Mouse (Mus musculus): Measurements from ENCODE around the gene Amh.

DNA sequence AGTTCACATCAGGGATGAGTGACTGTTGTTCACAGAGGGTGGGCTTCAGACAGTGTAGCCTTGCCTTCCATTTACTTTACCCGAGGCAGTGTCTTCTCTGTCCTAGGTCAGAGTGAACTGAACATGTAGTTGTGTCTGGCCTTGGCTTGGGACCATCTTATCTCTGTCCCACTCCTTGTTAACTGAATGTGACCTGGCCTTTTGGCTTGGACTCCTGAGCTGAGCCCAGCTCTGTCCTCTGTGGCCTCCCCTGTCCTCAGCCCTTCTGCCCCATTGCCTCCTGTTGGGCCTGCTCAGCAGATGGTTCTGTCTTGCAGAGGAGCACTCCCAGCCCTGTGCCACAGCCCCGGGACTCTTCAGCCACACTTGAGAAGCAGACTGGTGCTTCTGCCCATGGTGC, 17.5 kb upstream of the Amh start:
- no peak for TF ChIP-seq EP300 (IDR thresholded peaks at IDR 0.05)
- TF ChIP-seq CTCF (IDR thresholded peaks at IDR 0.05), result no peak

All from lung, postnatal 0 days (tissue).